Mouse (Mus musculus): ENCODE data around the gene Trmt44.

Trmt44 gene

GRCm38 (mm10) chr5:35538022-35538421 is 36.8 kb downstream of the Trmt44 start:
- ChIA-PET CTCF (interaction anchor here in 2 of 4 experiments (1.4 to 1.5 kb wide), 2 partner anchors 63 to 176 kb away, joined by 3 to 8 read pairs; no protein-coding TSS in a partner anchor), POLR2A (interaction anchor here in 1 of 4 experiments (1.9 kb wide), 1 partner anchor 9 kb away, joined by 4 read pairs; no protein-coding TSS in a partner anchor)

GRCm38 (mm10) chr5:35537474-35537873 is 37.4 kb downstream of the Trmt44 start:
- ChIA-PET CTCF (interaction anchor here in 3 of 4 experiments (0.5 to 1.5 kb wide), 6 partner anchors 10 to 176 kb away, joined by 3 to 8 read pairs (median 4); no protein-coding TSS in a partner anchor), POLR2A (interaction anchor here in 1 of 4 experiments (1.1 to 1.9 kb wide), 2 partner anchors 10 to 37 kb away, joined by 3 to 4 read pairs; partner anchors contain the start of gene Trmt44)

- POLR2A ChIA-PET = interaction anchor here in 1 of 4 experiments (1.9 kb wide), 1 partner anchor 11 kb away, joined by 4 read pairs; no protein-coding TSS in a partner anchor
- CTCF ChIA-PET = interaction anchor here in 3 of 4 experiments (0.5 to 1.6 kb wide), 6 partner anchors 9 to 221 kb away, joined by 3 to 5 read pairs (median 3); partner anchors contain the start of genes Ablim2 (in 1 of the 3) and Cpz (in 1 of the 3)
These were observed 38.6 kb downstream of the Trmt44 start for GRCm38 (mm10) chr5:35536271-35536670.

- POLR2A ChIA-PET = interaction anchor here in 2 of 4 experiments (1.1 to 1.2 kb wide), 3 partner anchors 22 to 43 kb away, joined by 3 read pairs; partner anchors contain the start of gene Trmt44 (in 1 of the 2)
- CTCF ChIA-PET = interaction anchor here in 3 of 4 experiments (0.8 to 2.4 kb wide), 12 partner anchors 21 to 582 kb away, joined by 3 to 22 read pairs (median 4); no protein-coding TSS in a partner anchor
These were observed 43.3 kb downstream of the Trmt44 start for GRCm38 (mm10) chr5:35531586-35531985.

GRCm38 (mm10) chr5:35530442-35530841 is 44.4 kb downstream of the Trmt44 start:
- ChIA-PET CTCF (interaction anchor here (0.6 to 2.4 kb wide), 41 partner anchors 8 to 583 kb away, joined by 3 to 22 read pairs (median 3); partner anchors contain the start of gene Acox3 (in 1 of the 4)), POLR2A (no interaction called here)

DNA sequence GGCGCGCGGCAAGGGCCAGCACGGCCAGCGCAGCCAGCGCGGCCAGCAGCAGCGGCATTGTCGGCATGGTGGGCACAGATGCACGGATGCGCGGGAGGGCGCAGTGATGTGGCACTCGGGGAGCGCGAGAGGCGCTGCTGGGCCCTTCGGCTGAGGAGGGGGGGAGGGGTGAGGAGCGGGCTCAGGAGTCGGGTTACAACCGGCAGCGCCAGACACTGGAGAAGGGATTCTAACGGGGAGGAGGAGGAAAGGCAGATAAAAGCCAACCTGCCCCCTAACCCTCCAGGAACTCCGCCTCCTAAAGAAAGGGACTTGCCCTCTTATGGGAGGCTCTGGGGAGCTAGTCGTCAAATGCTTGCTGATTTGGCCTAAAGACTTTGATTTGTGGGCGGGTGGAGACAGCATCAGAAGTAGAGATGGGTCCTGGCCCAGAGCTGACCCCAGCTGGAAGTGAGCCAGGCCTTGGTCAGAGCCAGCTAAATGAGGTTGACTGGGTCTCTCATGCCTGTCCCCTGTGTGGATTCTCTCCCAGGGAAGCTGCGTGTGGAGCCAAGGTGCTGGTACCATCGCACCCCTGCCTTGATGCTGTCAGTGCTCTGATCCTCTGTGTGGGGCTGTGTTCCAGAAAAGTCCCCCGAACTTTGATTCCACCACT is 49.3 kb downstream of the Trmt44 start, which contains the start of gene Cpz:
Gene Cpz, minus strand, starts transcription at position 230 of the 655 bp plus-strand sequence.
- POLR2A ChIA-PET = interaction anchor here in 3 of 4 experiments (0.6 to 2.8 kb wide), 13 partner anchors 15 to 704 kb away, joined by 3 to 12 read pairs (median 3); partner anchors contain the start of gene Trmt44 (in 3 of the 3)
- CTCF ChIA-PET = interaction anchor here (0.5 to 5.6 kb wide), 20 partner anchors 8 to 1638 kb away, joined by 3 to 38 read pairs (median 4); no protein-coding TSS in a partner anchor

- ChIA-PET CTCF (interaction anchor here (0.6 to 5.6 kb wide), 43 partner anchors 10 to 852 kb away, joined by 3 to 38 read pairs (median 4); partner anchors contain the start of gene Acox3 (in 1 of the 4)), POLR2A (interaction anchor here (0.6 to 2.8 kb wide), 5 partner anchors 34 to 233 kb away, joined by 3 to 10 read pairs (median 3); partner anchors contain the start of genes Ablim2 (in 1 of the 4) and Trmt44 (in 1 of the 4))
These were observed 50.5 kb downstream of the Trmt44 start for GRCm38 (mm10) chr5:35524381-35524780.

- POLR2A ChIA-PET = interaction anchor here in 2 of 4 experiments (1.5 to 2.8 kb wide), 2 partner anchors 34 to 52 kb away, joined by 5 to 10 read pairs; partner anchors contain the start of gene Trmt44 (in 1 of the 2)
- CTCF ChIA-PET = interaction anchor here (0.6 to 5.6 kb wide), 51 partner anchors 9 to 852 kb away, joined by 3 to 38 read pairs (median 4); partner anchors contain the start of gene Acox3 (in 1 of the 4)
These were observed 51.1 kb downstream of the Trmt44 start for GRCm38 (mm10) chr5:35523735-35524134.

DNA sequence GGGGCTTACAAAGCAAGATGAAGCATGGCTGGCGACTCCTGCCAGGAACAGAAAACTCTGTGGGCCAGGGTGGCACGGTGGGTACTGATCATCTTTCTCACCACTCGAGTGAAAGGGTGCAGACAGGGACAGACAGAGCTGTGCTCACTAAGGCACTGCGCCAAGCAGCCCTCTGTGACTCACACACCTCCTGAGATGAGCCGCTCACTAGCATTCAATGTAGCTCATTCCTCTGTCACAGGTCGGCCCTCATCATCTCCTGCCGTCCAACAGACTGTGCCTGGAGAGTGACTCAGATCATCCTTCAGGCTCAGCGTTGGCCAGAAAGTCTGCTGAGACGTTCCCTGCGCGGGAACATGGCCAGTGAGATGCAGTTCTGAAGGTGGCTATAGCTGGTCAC is 58.1 kb downstream of the Trmt44 start:
- CTCF ChIA-PET = interaction anchor here in 1 of 4 experiments (1.0 kb wide), 1 partner anchor 155 kb away, joined by 4 read pairs; no protein-coding TSS in a partner anchor
- POLR2A ChIA-PET = no interaction called here

- CTCF ChIA-PET = interaction anchor here (0.5 to 3.8 kb wide), 66 partner anchors 10 to 1203 kb away, joined by 3 to 72 read pairs (median 5); partner anchors contain the start of genes Cpz (in 2 of the 4), Hmx1 (in 1 of the 4), Lrpap1 (in 1 of the 4) and Trmt44 (in 1 of the 4)
- POLR2A ChIA-PET = interaction anchor here in 3 of 4 experiments (0.6 to 0.9 kb wide), 4 partner anchors 17 to 727 kb away, joined by 3 to 5 read pairs (median 4); no protein-coding TSS in a partner anchor
These were observed 64.3 kb downstream of the Trmt44 start for GRCm38 (mm10) chr5:35510589-35510988.

All from embryonic stem cell, embryonic (primary cell).